Mouse (Mus musculus): Measurements from ENCODE around the gene Ptges3. TPM values are rescaled to one million over a fixed set of nuclear protein-coding genes. Genes with fewer than 3 reads are reported as not detected.
"Not testable (repeated sequence)": the region's sequence is repeated elsewhere in the genome, so short reads cannot be mapped to it uniquely, and the experiment has no call there.

Ptges3 gene
- polyA plus RNA-seq, 1 experiment from 2014 or later = 171 TPM

- no peaks in the 10 kb centered on the region for H3K27me3 ChIP-seq (ENCODE audit: control insufficient read depth, insufficient read depth, low read depth, low read length)
- 0% methylated on average over 3 of the region's 3 CpGs for WGBS (ENCODE audit: insufficient replicate concordance)
- H3K4me1 ChIP-seq (ENCODE audit: control insufficient read depth, low read depth, low read length) = peaks cover 24% of the 10 kb centered on the region
- peak overlapping the region; percentile 83 for H3K4me2 ChIP-seq (ENCODE audit: low read depth, low read length)
- H3K9me3 ChIP-seq (replicated peaks; ENCODE audit: control insufficient read depth, low read length) = no peaks in the 10 kb centered on the region
- H3K9ac ChIP-seq (ENCODE audit: low read depth, low read length) = peak overlapping the region; percentile 93
- H3K36me3 ChIP-seq (ENCODE audit: control insufficient read depth, insufficient read depth) = peaks cover 44% of the 10 kb centered on the region
- peak overlapping the region; percentile 86 for H3K27ac ChIP-seq (ENCODE audit: low read length)
- no peak for ATAC-seq (ENCODE audit: low read depth)
- H3K4me3 ChIP-seq (ENCODE audit: low read depth, low read length) = peak overlapping the region; percentile 92
These were observed 25.4 kb downstream of the Ptges3 start for GRCm38 (mm10) chr10:128084160-128084559.

- Histone ChIP-seq H3K9me3 (replicated peaks; ENCODE audit: control insufficient read depth, low read length) (no peaks in the 10 kb centered on the region), H3K27ac (ENCODE audit: low read length) (no peak overlapping the region), H3K27me3 (ENCODE audit: control insufficient read depth, insufficient read depth, low read depth, low read length) (no peaks in the 10 kb centered on the region), H3K4me3 (ENCODE audit: low read depth, low read length) (no peak overlapping the region), H3K4me1 (ENCODE audit: control insufficient read depth, low read depth, low read length) (peaks cover 36% of the 10 kb centered on the region), H3K9ac (ENCODE audit: low read depth, low read length) (no peak overlapping the region), H3K36me3 (ENCODE audit: control insufficient read depth, insufficient read depth) (peaks cover 56% of the 10 kb centered on the region), H3K4me2 (ENCODE audit: low read depth, low read length) (no peak overlapping the region)
- no peak for ATAC-seq (ENCODE audit: low read depth)
- WGBS (ENCODE audit: insufficient replicate concordance) = 72% methylated on average over 6 of the region's 6 CpGs
These were observed 27.6 kb downstream of the Ptges3 start for GRCm38 (mm10) chr10:128086391-128086790.

- peaks cover 56% of the 10 kb centered on the region for H3K36me3 ChIP-seq (ENCODE audit: control insufficient read depth, insufficient read depth)
- ATAC-seq (ENCODE audit: low read depth); H3K27me3 ChIP-seq (ENCODE audit: control insufficient read depth, insufficient read depth, low read depth, low read length); H3K27ac ChIP-seq (ENCODE audit: low read length); H3K9ac ChIP-seq (ENCODE audit: low read depth, low read length); H3K9me3 ChIP-seq (replicated peaks; ENCODE audit: control insufficient read depth, low read length); H3K4me2 ChIP-seq (ENCODE audit: low read depth, low read length); H3K4me3 ChIP-seq (ENCODE audit: low read depth, low read length): not testable (repeated sequence)
- whole genome bisulfite sequencing (ENCODE audit: insufficient replicate concordance) = 72% methylated on average over 2 of the region's 2 CpGs
- peaks cover 37% of the 10 kb centered on the region for H3K4me1 ChIP-seq (ENCODE audit: control insufficient read depth, low read depth, low read length)
These were observed 28.5 kb downstream of the Ptges3 start for GRCm38 (mm10) chr10:128087216-128087615.

GRCm38 (mm10) chr10:128088181-128088580, 29.4 kb downstream of the Ptges3 start:
- Histone ChIP-seq H3K9me3 (replicated peaks; ENCODE audit: control insufficient read depth, low read length) (no peaks in the 10 kb centered on the region), H3K4me2 (ENCODE audit: low read depth, low read length) (no peak overlapping the region), H3K36me3 (ENCODE audit: control insufficient read depth, insufficient read depth) (peaks cover 56% of the 10 kb centered on the region), H3K27ac (ENCODE audit: low read length) (no peak overlapping the region), H3K9ac (ENCODE audit: low read depth, low read length) (no peak overlapping the region), H3K27me3 (ENCODE audit: control insufficient read depth, insufficient read depth, low read depth, low read length) (no peaks in the 10 kb centered on the region), H3K4me3 (ENCODE audit: low read depth, low read length) (no peak overlapping the region), H3K4me1 (ENCODE audit: control insufficient read depth, low read depth, low read length) (peaks cover 34% of the 10 kb centered on the region)
- no peak for ATAC-seq (ENCODE audit: low read depth)
- 84% methylated on average over 5 of the region's 5 CpGs for WGBS (ENCODE audit: insufficient replicate concordance)

GRCm38 (mm10) chr10:128089842-128090241, 31.1 kb downstream of the Ptges3 start:
- Histone ChIP-seq H3K4me2 (ENCODE audit: low read depth, low read length) (no peak overlapping the region), H3K27me3 (ENCODE audit: control insufficient read depth, insufficient read depth, low read depth, low read length) (no peaks in the 10 kb centered on the region), H3K4me3 (ENCODE audit: low read depth, low read length) (no peak overlapping the region), H3K9ac (ENCODE audit: low read depth, low read length) (no peak overlapping the region), H3K36me3 (ENCODE audit: control insufficient read depth, insufficient read depth) (peaks cover 54% of the 10 kb centered on the region), H3K9me3 (replicated peaks; ENCODE audit: control insufficient read depth, low read length) (no peaks in the 10 kb centered on the region), H3K4me1 (ENCODE audit: control insufficient read depth, low read depth, low read length) (peaks cover 43% of the 10 kb centered on the region), H3K27ac (ENCODE audit: low read length) (0 out of 2 replicates have a peak overlapping the region, but pooled peaks have one; percentile 12)
- WGBS (ENCODE audit: insufficient replicate concordance) = 14% methylated on average over 5 of the region's 5 CpGs
- ATAC-seq (ENCODE audit: low read depth) = no peak

- no peaks in the 10 kb centered on the region for H3K27me3 ChIP-seq (ENCODE audit: control insufficient read depth, insufficient read depth, low read depth, low read length)
- H3K36me3 ChIP-seq (ENCODE audit: control insufficient read depth, insufficient read depth) = peaks cover 44% of the 10 kb centered on the region
- H3K4me2 ChIP-seq (ENCODE audit: low read depth, low read length) = peak overlapping the region; percentile 82
- no peaks in the 10 kb centered on the region for H3K9me3 ChIP-seq (replicated peaks; ENCODE audit: control insufficient read depth, low read length)
- H3K4me3 ChIP-seq (ENCODE audit: low read depth, low read length) = peak overlapping the region; percentile 85
- peak overlapping the region; percentile 98 for H3K27ac ChIP-seq (ENCODE audit: low read length)
- peak overlapping the region; percentile 93 for H3K9ac ChIP-seq (ENCODE audit: low read depth, low read length)
- H3K4me1 ChIP-seq (ENCODE audit: control insufficient read depth, low read depth, low read length) = peaks cover 48% of the 10 kb centered on the region
- peak; percentile 80 for ATAC-seq (ENCODE audit: low read depth)
- WGBS (ENCODE audit: insufficient replicate concordance) = 4% methylated on average over 14 of the region's 14 CpGs
These were observed 32.2 kb downstream of the Ptges3 start for GRCm38 (mm10) chr10:128090651-128091563.

GRCm38 (mm10) chr10:128091564-128092505, 33.1 kb downstream of the Ptges3 start, which contains the start of gene Baz2a:
TSS of gene Baz2a (plus strand) at chr10:128091577.
- WGBS (ENCODE audit: insufficient replicate concordance) = under 1% methylated on average over 20 of the region's 20 CpGs
- H3K4me1 ChIP-seq (ENCODE audit: control insufficient read depth, low read depth, low read length) = peaks cover 51% of the 10 kb centered on the region
- peak within 1 kb of the TSS; percentile 98 for H3K27ac ChIP-seq (ENCODE audit: low read length)
- H3K4me3 ChIP-seq (ENCODE audit: low read depth, low read length) = peak within 1 kb of the TSS; percentile 85
- peaks cover 35% of the 10 kb centered on the region for H3K36me3 ChIP-seq (ENCODE audit: control insufficient read depth, insufficient read depth)
- peak; percentile 58 for ATAC-seq (ENCODE audit: low read depth)
- H3K9me3 ChIP-seq (replicated peaks; ENCODE audit: control insufficient read depth, low read length) = no peaks in the 10 kb centered on the region
- peak within 1 kb of the TSS; percentile 93 for H3K9ac ChIP-seq (ENCODE audit: low read depth, low read length)
- H3K27me3 ChIP-seq (ENCODE audit: control insufficient read depth, insufficient read depth, low read depth, low read length) = no peaks in the 10 kb centered on the region
- peak within 1 kb of the TSS; percentile 82 for H3K4me2 ChIP-seq (ENCODE audit: low read depth, low read length)

- Histone ChIP-seq H3K27me3 (ENCODE audit: control insufficient read depth, insufficient read depth, low read depth, low read length) (no peaks in the 10 kb centered on the region), H3K36me3 (ENCODE audit: control insufficient read depth, insufficient read depth) (peaks cover 26% of the 10 kb centered on the region), H3K4me2 (ENCODE audit: low read depth, low read length) (peak overlapping the region; percentile 82), H3K9me3 (replicated peaks; ENCODE audit: control insufficient read depth, low read length) (no peaks in the 10 kb centered on the region), H3K4me3 (ENCODE audit: low read depth, low read length) (peak overlapping the region; percentile 85), H3K9ac (ENCODE audit: low read depth, low read length) (peak overlapping the region; percentile 93), H3K4me1 (ENCODE audit: control insufficient read depth, low read depth, low read length) (peaks cover 54% of the 10 kb centered on the region), H3K27ac (ENCODE audit: low read length) (peak overlapping the region; percentile 98)
- WGBS (ENCODE audit: insufficient replicate concordance) = under 1% methylated on average over 68 of the region's 88 CpGs
- ATAC-seq (ENCODE audit: low read depth) = peak; percentile 33
These were observed 34.0 kb downstream of the Ptges3 start for GRCm38 (mm10) chr10:128092506-128093495.
